In the genomic region with DNA sequence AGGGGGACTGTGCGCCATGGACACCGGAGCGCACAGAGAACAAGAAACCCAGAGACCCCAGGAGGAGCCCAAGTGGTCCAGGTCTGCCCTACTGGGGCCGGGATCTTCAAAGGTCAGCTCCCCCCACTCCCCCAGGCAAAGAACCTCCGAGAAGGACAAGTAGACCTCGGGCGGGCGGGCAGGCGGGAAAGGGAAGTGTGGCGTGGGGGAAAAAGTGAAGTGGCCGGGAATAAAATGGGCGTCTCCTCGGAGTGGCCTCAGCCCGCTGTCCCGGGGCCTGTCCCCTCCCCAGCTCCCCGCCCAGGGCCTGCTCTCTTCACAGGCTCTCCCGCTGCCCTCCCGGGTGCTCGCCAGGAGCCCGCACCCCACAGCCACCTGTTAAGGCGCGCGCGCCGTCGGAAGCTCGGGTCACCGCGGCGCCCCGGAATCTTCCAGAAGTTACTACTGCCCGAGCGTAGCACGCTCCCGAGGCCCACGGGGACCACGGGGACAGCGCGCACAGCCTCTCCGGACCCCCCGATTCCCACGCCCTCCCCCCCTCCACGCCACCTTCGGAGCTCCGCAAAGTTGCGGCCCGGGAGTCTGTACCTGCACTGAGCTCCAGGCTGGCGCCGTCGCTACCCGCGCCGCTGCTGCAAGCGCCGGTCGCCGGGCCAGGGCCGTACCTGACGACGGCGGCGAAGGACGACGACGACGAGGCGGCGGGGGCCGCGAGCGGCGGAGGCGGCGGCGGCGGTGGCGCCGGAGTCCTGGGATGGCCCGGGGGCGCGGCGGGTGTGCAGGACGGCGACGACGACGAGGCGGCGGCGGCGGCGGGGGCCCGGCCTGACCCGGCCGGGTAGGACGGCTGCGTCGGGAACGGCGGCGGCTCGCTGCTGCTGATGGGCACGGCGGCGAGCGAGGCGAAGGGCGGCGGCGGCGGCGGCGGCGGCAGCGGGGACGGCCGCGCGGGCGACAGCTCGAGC, we compare ENCODE assay signal across 8 mouse cellular contexts. TPM values are rescaled to one million over a fixed set of nuclear protein-coding genes. Genes with fewer than 3 reads are reported as not detected.
DNase-seq lines count a peak whose midpoint lies in the region; ATAC-seq and TF ChIP-seq lines count a peak whose summit lies in the region.

No protein-coding gene starts in this region.

- H3K4me2 ChIP-seq in hindbrain, embryonic 14.5 days (replicated peaks), result peak overlapping the region; percentile 69
- peak overlapping the region; percentile 94 for H3K4me2 ChIP-seq in lung, postnatal 0 days (replicated peaks; ENCODE audit: low read depth, low read length)
- H3K4me2 ChIP-seq in stomach, embryonic 15.5 days, result peak overlapping the region; percentile 91

- H3K4me3 ChIP-seq in forebrain, embryonic 10.5 days, result peak overlapping the region; percentile 71
- H3K4me3 ChIP-seq in hindbrain, embryonic 14.5 days (replicated peaks; ENCODE audit: low read length), result peak overlapping the region; percentile 77
- H3K4me3 ChIP-seq in lung, postnatal 0 days (ENCODE audit: low read depth, low read length), result peak overlapping the region; percentile 66
- H3K4me3 ChIP-seq in stomach, embryonic 15.5 days (replicated peaks), result peak overlapping the region; percentile 72

- H3K9me3 ChIP-seq in forebrain, embryonic 10.5 days, result no peaks in the 10 kb centered on the region
- no peaks in the 10 kb centered on the region for H3K9me3 ChIP-seq in hindbrain, embryonic 14.5 days (ENCODE audit: control insufficient read depth, low read length)
- H3K9me3 ChIP-seq in lung, postnatal 0 days (ENCODE audit: low read length), result no peaks in the 10 kb centered on the region
- no peaks in the 10 kb centered on the region for H3K9me3 ChIP-seq in stomach, embryonic 15.5 days

- ATAC-seq in hindbrain, embryonic 14.5 days (ENCODE audit: low FRiP score), result peak; percentile 44
- ATAC-seq in lung, postnatal 0 days, result peak; percentile 55
- peak; percentile 40 for ATAC-seq in stomach, embryonic 15.5 days (ENCODE audit: insufficient read depth, low FRiP score, low read depth)

- H3K36me3 ChIP-seq in forebrain, embryonic 10.5 days (replicated peaks), result no peaks in the 10 kb centered on the region
- no peaks in the 10 kb centered on the region for H3K36me3 ChIP-seq in hindbrain, embryonic 14.5 days (replicated peaks; ENCODE audit: control insufficient read depth, insufficient read depth)
- no peaks in the 10 kb centered on the region for H3K36me3 ChIP-seq in lung, postnatal 0 days (ENCODE audit: insufficient read depth, low read length)
- no peaks in the 10 kb centered on the region for H3K36me3 ChIP-seq in stomach, embryonic 15.5 days

- H3K27me3 ChIP-seq in forebrain, embryonic 10.5 days (ENCODE audit: poor library complexity, severe bottlenecking), result peaks cover 50% of the 10 kb centered on the region
- 0 out of 2 replicates have a peak, but pooled peaks cover 4% of the 10 kb centered on the region for H3K27me3 ChIP-seq in hindbrain, embryonic 14.5 days (ENCODE audit: control insufficient read depth, insufficient read depth, low read length)
- H3K27me3 ChIP-seq in lung, postnatal 0 days (replicated peaks; ENCODE audit: insufficient read depth, low read length), result peaks cover 9% of the 10 kb centered on the region; the same call in 1 of the 2 replicates
- peaks cover 15% of the 10 kb centered on the region for H3K27me3 ChIP-seq in stomach, embryonic 15.5 days (replicated peaks)

- TF ChIP-seq EP300 in lung, postnatal 0 days (IDR thresholded peaks at IDR 0.05), result no peak

- no peak for TF ChIP-seq CTCF in lung, postnatal 0 days (IDR thresholded peaks at IDR 0.05)

- H3K9ac ChIP-seq in hindbrain, embryonic 14.5 days, result peak overlapping the region; percentile 86
- H3K9ac ChIP-seq in lung, postnatal 0 days (replicated peaks; ENCODE audit: low read depth), result peak overlapping the region; percentile 23; the same call in 1 of the 2 replicates
- H3K9ac ChIP-seq in stomach, embryonic 15.5 days, result peak overlapping the region; percentile 22; the same call in 1 of the 2 replicates

- peak; percentile 27 to 39 for DNase-seq in heart, adult 18-20 months
- no peak for DNase-seq in heart, adult 9 months (ENCODE audit: low spot score in 2 of 2)
- DNase-seq in ZHBTc4 (ENCODE audit: low read depth, low spot score), result peak; percentile 42
- DNase-seq in forebrain, embryonic 10.5 days (ENCODE audit: extremely low spot score, low spot score), result peak; percentile 47
- no peak for DNase-seq in hindbrain, embryonic 14.5 days (ENCODE audit: low spot score)
- peak; percentile 48 for DNase-seq in lung, postnatal 0 days (ENCODE audit: low spot score)
- DNase-seq in right cerebral cortex, postnatal 36 days (ENCODE audit: low spot score in 2 of 2), result no peak

- H3K27ac ChIP-seq in forebrain, embryonic 10.5 days, result peak overlapping the region; percentile 88
- peak overlapping the region; percentile 84 for H3K27ac ChIP-seq in hindbrain, embryonic 14.5 days
- no peak overlapping the region for H3K27ac ChIP-seq in lung, postnatal 0 days (ENCODE audit: low read length)
- H3K27ac ChIP-seq in stomach, embryonic 15.5 days, result no peak overlapping the region

- peaks cover 28% of the 10 kb centered on the region for H3K4me1 ChIP-seq in forebrain, embryonic 10.5 days
- H3K4me1 ChIP-seq in hindbrain, embryonic 14.5 days (replicated peaks; ENCODE audit: control insufficient read depth, insufficient read depth, low read length), result peaks cover 23% of the 10 kb centered on the region
- no peaks in the 10 kb centered on the region for H3K4me1 ChIP-seq in lung, postnatal 0 days (ENCODE audit: insufficient read depth, low read depth, low read length)
- H3K4me1 ChIP-seq in stomach, embryonic 15.5 days, result peaks cover 10% of the 10 kb centered on the region; the same call in 1 of the 2 replicates

- WGBS in forebrain, embryonic 10.5 days, result 1% methylated on average over 121 of the region's 121 CpGs
- WGBS in hindbrain, embryonic 14.5 days, result 1% methylated on average over 99 of the region's 121 CpGs
- WGBS in lung, postnatal 0 days, result 1% methylated on average over 71 of the region's 121 CpGs
- WGBS in stomach, embryonic 15.5 days, result 1% methylated on average over 103 of the region's 121 CpGs

RNA-seq across cellular contexts. Expression of gene Bend4, which starts 1.4 kb away (rescaled TPM):
- 1 to 10 TPM; 3.5 to 3.9 TPM for total RNA-seq in heart, adult 18-20 months (2021)
- 9.8 and 10.4 TPM in 2 replicates for polyA plus RNA-seq in forebrain, embryonic 10.5 days (2016; fragmentation: Nextera tagmentation; extraction: Ambion mirVana)
- polyA plus RNA-seq in hindbrain, embryonic 14.5 days (2014; fragmentation: Nextera tagmentation; extraction: Ambion mirVana), result 15.1 and 15.9 TPM in 2 replicates
- polyA plus RNA-seq in lung, postnatal 0 days (2015; fragmentation: Nextera tagmentation; extraction: Ambion mirVana), result 3.5 and 3.6 TPM in 2 replicates
- 2.8 and 3.0 TPM in 2 replicates for polyA plus RNA-seq in stomach, embryonic 15.5 days (2015; fragmentation: Nextera tagmentation; extraction: Ambion mirVana)

Comparison
In these comparisons a context has a peak if more than half of its experiments do, and no peak if none do; other contexts are left out.
1. DNase-seq: peak in heart, adult 18-20 months (2 of 2), ZHBTc4 (single experiment), forebrain, embryonic 10.5 days (single experiment) and lung, postnatal 0 days (single experiment); none in heart, adult 9 months (0 of 2), hindbrain, embryonic 14.5 days (single experiment) and right cerebral cortex, postnatal 36 days (0 of 2).
2. H3K27ac ChIP-seq: peak in forebrain, embryonic 10.5 days (single experiment) and hindbrain, embryonic 14.5 days (single experiment); none in lung, postnatal 0 days (single experiment) and stomach, embryonic 15.5 days (single experiment).
3. H3K9ac ChIP-seq: peak in every context shown above with its lines; median percentile 86 in hindbrain, embryonic 14.5 days; 23 in lung, postnatal 0 days; 22 in stomach, embryonic 15.5 days.
4. Peak in every context shown above with its lines, with median percentiles within 50 percentile points of each other: H3K4me3 ChIP-seq, ATAC-seq and H3K4me2 ChIP-seq.